Mouse (Mus musculus) adrenal gland, postnatal 25 days (tissue): Measurements from ENCODE around the gene Aim2. TPM values are rescaled to one million over a fixed set of nuclear protein-coding genes. Genes with fewer than 3 reads are reported as not detected.
"Not testable (repeated sequence)": the region's sequence is repeated elsewhere in the genome, so short reads cannot be mapped to it uniquely, and the experiment has no call there.

ENCODE experiments used
- DNase-seq: peaks from one replicate; pipeline ENCODE4 v3.0.0; 2021; ENCODE audit warnings: mixed read lengths
- total RNA-seq: library from RNA; stranded (reverse); gene quantifications from 2 replicates; pipeline ENCODE4 v1.2.3, GENCODE M21; 2021

The Aim2 gene
- total RNA-seq, 1 experiment from 2014 or later, result 0.97 TPM

- not testable (repeated sequence) for DNase-seq
Observed at GRCm38 (mm10) chr1:173480399-173481181, 129.9 kb downstream of the Aim2 start.

GRCm38 (mm10) chr1:173481182-173481574, 130.5 kb downstream of the Aim2 start:
- not testable (repeated sequence) for DNase-seq

GRCm38 (mm10) chr1:173490812-173491480, 140.3 kb downstream of the Aim2 start, which contains the start of gene Ifi206:
Gene Ifi206, minus strand, starts transcription at chr1:173491041.
- not testable (repeated sequence) for DNase-seq

DNA sequence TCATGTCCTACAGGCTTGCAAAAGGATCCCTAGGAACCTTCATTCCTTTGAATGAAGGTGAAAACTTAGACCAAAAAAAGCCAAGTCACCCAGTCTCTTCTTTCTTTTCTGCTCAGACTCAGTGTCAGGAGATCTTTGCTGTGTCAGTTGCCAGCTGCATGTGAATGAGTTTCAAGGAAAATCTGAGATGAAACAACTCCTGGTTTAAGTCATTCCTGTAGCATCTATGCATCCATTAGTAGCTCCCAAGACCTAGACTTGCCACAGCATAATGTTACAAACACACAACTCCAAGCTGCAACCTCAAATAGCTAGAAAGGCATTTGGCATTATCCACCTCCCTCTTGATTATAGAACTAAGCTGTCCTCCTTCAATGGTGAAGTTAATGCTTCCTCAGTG, 140.8 kb downstream of the Aim2 start:
- DNase-seq, result not testable (repeated sequence)

GRCm38 (mm10) chr1:173510595-173510994, 159.9 kb downstream of the Aim2 start:
- not testable (repeated sequence) for DNase-seq

Other genes starting within 250 kb of the Aim2 start
- not detected in 2 replicates for gene Olfr1408, start 213.5 kb upstream of the Aim2 start, total RNA-seq
- not detected in 2 replicates for gene Olfr1406, start 160.2 kb upstream of the Aim2 start, total RNA-seq
- gene Olfr218, start 153.1 kb upstream of the Aim2 start, total RNA-seq, result not detected in 2 replicates
- gene Olfr1404, start 138.5 kb upstream of the Aim2 start, total RNA-seq, result not detected in 2 replicates
- not detected in 2 replicates for gene Fcer1a, start 123.7 kb upstream of the Aim2 start, total RNA-seq
- gene Olfr418, start 84.9 kb upstream of the Aim2 start, total RNA-seq, result not detected in 2 replicates
- not detected in 2 replicates for gene Mptx2, start 73.1 kb upstream of the Aim2 start, total RNA-seq
- 0.82 and 2.4 TPM in 2 replicates for gene Ackr1, start 17.1 kb upstream of the Aim2 start, total RNA-seq
- gene Cadm3, start 16.8 kb downstream of the Aim2 start, total RNA-seq, result 2.7 and 3.5 TPM in 2 replicates
- gene Ifi206, start 140.2 kb downstream of the Aim2 start, total RNA-seq, result 0.55 and 1.0 TPM in 2 replicates
- 0.12 TPM in 1 of 2 replicates, not detected in the other for gene Ifi214, start 185.1 kb downstream of the Aim2 start, total RNA-seq
- gene Ifi213, start 248.4 kb downstream of the Aim2 start, total RNA-seq, result 0.97 and 1.7 TPM in 2 replicates